Mouse (Mus musculus): ENCODE results near the gene Gm21981. TPM values are rescaled to one million over a fixed set of nuclear protein-coding genes. Genes with fewer than 3 reads are reported as not detected.

The Gm21981 gene
- polyA plus RNA-seq, 1 experiment from 2014 or later = 1.3 TPM

DNA sequence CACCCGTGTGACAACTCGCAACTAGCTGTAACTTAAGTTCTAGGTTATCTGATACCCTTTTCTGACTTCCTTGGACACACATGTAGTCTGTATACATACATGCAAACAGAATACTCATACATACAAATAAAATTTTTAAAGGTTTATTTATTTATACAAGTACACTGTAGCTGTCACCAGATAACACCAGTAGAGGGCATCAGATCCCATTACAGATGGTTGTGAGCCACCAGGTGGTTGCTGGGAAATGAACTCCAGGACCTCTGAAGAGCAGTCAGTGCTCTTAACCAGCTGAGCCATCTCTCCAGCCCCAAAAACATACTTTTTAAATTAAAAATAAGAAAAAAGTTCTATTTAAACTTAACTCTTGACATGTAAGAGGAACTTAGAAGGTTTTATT lies 51.3 kb downstream of the Gm21981 start:
- no peaks in the 10 kb centered on the region for H3K27me3 ChIP-seq (ENCODE audit: control insufficient read depth, insufficient read depth, low read length)
- H3K4me3 ChIP-seq (ENCODE audit: low read depth, low read length) = no peak overlapping the region
- H3K27ac ChIP-seq (ENCODE audit: low read depth, low read length) = no peak overlapping the region
- H3K4me2 ChIP-seq = no peak overlapping the region
- H3K9ac ChIP-seq (ENCODE audit: low read depth, low read length) = no peak overlapping the region
- H3K9me3 ChIP-seq (replicated peaks; ENCODE audit: control insufficient read depth, low read length) = no peaks in the 10 kb centered on the region
- no peaks in the 10 kb centered on the region for H3K4me1 ChIP-seq (ENCODE audit: control insufficient read depth, insufficient read depth, low read length)
- 81% methylated on average over 2 of the region's 2 CpGs for WGBS (ENCODE audit: insufficient replicate concordance)
- H3K36me3 ChIP-seq (ENCODE audit: control insufficient read depth, insufficient read depth, low read length) = no peaks in the 10 kb centered on the region
- no peak for ATAC-seq (replicated peaks; ENCODE audit: insufficient number of reproducible peaks, low FRiP score, low TSS enrichment)

Other genes starting within 250 kb of the Gm21981 start
- 15.9 and 18.3 TPM in 2 replicates for gene Taf8, start 192.2 kb downstream of the Gm21981 start, polyA plus RNA-seq (2014; fragmentation: Nextera tagmentation; extraction: Ambion mirVana)
- 559 and 565 TPM in 2 replicates for gene Ccnd3, start 189.4 kb downstream of the Gm21981 start, polyA plus RNA-seq (2014; fragmentation: Nextera tagmentation; extraction: Ambion mirVana)
- gene Bysl, start 83.0 kb downstream of the Gm21981 start, polyA plus RNA-seq (2014; fragmentation: Nextera tagmentation; extraction: Ambion mirVana) = 26.8 TPM in 2 replicates
- gene Med20, start 82.9 kb downstream of the Gm21981 start, polyA plus RNA-seq (2014; fragmentation: Nextera tagmentation; extraction: Ambion mirVana) = 30.3 and 36.4 TPM in 2 replicates
- gene Gm20517, start 82.9 kb downstream of the Gm21981 start, polyA plus RNA-seq (2014; fragmentation: Nextera tagmentation; extraction: Ambion mirVana) = 1.6 and 1.8 TPM in 2 replicates
- 2.7 and 3.7 TPM in 2 replicates for gene Usp49, start 63.8 kb downstream of the Gm21981 start, polyA plus RNA-seq (2014; fragmentation: Nextera tagmentation; extraction: Ambion mirVana)
- 322 and 360 TPM in 2 replicates for gene Tomm6, start 6.1 kb downstream of the Gm21981 start, polyA plus RNA-seq (2014; fragmentation: Nextera tagmentation; extraction: Ambion mirVana)
- gene Frs3, start 5.4 kb downstream of the Gm21981 start, polyA plus RNA-seq (2014; fragmentation: Nextera tagmentation; extraction: Ambion mirVana) = 2.2 and 2.7 TPM in 2 replicates
- 0.39 TPM in 1 of 2 replicates, not detected in the other for gene Prickle4, start 281 bp upstream of the Gm21981 start, polyA plus RNA-seq (2014; fragmentation: Nextera tagmentation; extraction: Ambion mirVana)
- 0.15 TPM in 1 of 2 replicates, not detected in the other for gene Pgc, start 32.4 kb upstream of the Gm21981 start, polyA plus RNA-seq (2014; fragmentation: Nextera tagmentation; extraction: Ambion mirVana)
- 16.3 and 17.0 TPM in 2 replicates for gene Tfeb, start 42.6 kb upstream of the Gm21981 start, polyA plus RNA-seq (2014; fragmentation: Nextera tagmentation; extraction: Ambion mirVana)
- 28.2 and 34.6 TPM in 2 replicates for gene Mdfi, start 140.2 kb upstream of the Gm21981 start, polyA plus RNA-seq (2014; fragmentation: Nextera tagmentation; extraction: Ambion mirVana)
- 15.6 and 21.1 TPM in 2 replicates for gene Foxp4, start 230.2 kb upstream of the Gm21981 start, polyA plus RNA-seq (2014; fragmentation: Nextera tagmentation; extraction: Ambion mirVana)